Mouse (Mus musculus) thymus, postnatal 0 days (tissue): ENCODE measurements around the gene Ogfod1. TPM values are rescaled to one million over a fixed set of nuclear protein-coding genes. Genes with fewer than 3 reads are reported as not detected.

Experiments used
- DNase-seq: peaks from one replicate; pipeline ENCODE4 v3.0.0-alpha.2; 2015; ENCODE audit warnings: low spot score
- polyA plus RNA-seq: library from polyadenylated mRNA; unstranded; fragments of >200 nt; fragmentation: Nextera tagmentation; extraction: Ambion mirVana; gene quantifications from 2 replicates; pipeline ENCODE4 v1.2.1, GENCODE M21; 2015

Ogfod1 gene
- polyA plus RNA-seq, 1 experiment from 2014 or later = 10.2 TPM

DNA sequence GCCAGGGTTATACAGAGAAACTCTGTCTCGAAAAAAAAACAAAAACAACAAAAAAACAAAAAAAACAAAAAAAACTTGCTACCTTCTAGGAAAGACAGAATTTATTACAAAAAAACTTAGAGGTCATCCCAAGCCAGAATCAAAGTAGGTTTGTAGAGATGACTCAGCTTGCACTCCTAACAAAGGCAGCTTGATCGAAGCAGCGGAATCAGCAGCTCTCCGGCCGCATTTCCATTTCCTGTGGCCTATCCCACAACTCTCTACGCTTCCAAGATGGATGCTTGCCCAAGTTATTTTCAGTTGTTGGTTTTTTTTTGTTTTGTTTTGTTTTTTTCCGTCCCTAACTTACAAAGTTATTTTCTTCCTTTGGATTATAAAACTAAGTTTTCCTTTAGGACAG, 31.8 kb downstream of the Ogfod1 start:
- no peak for DNase-seq

DNA sequence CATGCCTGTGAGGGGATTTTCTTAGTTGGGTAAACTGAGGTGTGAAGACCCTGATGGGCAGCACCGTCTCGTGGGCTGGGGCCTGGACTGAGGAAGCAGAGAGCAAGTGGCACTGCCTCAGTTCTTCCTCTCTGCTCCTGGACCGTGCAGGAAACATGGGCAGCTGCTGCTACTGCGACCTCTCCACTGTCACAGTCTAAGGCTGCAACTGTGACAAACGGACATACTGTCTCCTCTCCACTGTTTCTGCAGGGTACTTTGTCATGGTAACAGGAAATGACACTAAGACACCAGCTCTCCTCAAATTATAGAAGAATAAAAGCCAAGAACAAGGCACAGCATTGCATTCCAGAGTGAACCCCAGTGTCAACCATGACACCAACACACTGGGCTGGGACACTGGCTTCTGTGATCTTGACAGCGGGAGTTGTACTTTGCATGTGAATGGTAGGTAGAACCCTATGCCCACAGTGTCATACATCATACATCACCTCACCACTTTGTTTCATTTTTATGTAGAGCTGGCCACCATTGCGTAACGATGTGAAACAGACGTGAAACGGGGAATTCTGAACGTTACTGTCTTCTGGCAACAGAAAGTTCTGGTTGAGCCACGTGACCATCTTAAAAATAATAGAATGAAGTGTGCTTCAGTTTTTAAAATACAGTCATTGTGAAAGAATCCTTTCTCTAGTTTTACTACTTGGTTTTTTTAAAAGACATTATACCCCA, 39.6 kb downstream of the Ogfod1 start:
- DNase-seq = no peak

- no peak for DNase-seq
Measured at GRCm38 (mm10) chr8:94087964-94088363, 51.0 kb downstream of the Ogfod1 start.

GRCm38 (mm10) chr8:94089715-94090114, 52.7 kb downstream of the Ogfod1 start:
- DNase-seq = no peak

DNA sequence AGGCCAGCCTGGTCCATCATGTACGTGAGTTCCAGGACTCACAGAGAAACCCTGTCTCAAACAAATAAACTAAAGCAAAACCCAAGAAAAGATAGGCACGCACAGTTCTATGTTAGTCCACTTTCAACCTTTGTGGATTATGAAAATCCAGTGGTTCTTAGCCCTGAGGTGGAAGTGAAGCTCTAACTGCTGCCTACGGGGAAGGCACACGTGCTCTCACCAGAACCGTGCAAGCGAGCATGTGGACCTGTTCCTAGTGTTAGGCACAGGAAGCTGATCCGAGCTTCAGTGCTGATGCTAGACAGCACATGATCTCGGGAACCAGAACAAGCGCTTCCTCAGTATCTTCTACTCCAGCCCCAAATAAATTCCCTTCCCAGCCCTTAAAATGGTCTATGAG, 55.9 kb downstream of the Ogfod1 start:
- DNase-seq = no peak

- DNase-seq = no peak
Measured at GRCm38 (mm10) chr8:94094281-94094680, 57.3 kb downstream of the Ogfod1 start.

GRCm38 (mm10) chr8:94098081-94098974, 61.3 kb downstream of the Ogfod1 start, which contains the start of gene Bbs2:
Gene Bbs2, minus strand, starts transcription at chr8:94098928.
- peak; percentile 99 for DNase-seq

DNA sequence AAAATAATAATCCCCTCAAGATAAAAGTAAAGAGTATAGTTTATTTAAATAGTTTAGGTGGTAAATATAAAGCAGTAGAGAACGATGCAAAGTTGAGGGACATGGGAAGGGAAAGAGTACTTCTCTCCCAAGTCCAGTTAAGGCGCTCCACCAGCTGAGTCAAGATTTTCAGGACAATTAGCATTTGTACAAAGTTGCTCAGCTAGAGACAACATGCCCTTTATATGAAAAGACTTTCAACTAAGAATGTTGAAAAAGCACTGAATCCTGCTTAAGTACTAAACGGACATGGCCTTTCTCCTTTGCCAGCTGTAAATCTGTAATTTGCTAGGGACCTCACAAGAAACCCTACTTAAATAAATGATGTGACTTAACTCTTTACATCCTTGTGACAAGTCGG, 62.0 kb downstream of the Ogfod1 start:
- peak; percentile 3 for DNase-seq

DNA sequence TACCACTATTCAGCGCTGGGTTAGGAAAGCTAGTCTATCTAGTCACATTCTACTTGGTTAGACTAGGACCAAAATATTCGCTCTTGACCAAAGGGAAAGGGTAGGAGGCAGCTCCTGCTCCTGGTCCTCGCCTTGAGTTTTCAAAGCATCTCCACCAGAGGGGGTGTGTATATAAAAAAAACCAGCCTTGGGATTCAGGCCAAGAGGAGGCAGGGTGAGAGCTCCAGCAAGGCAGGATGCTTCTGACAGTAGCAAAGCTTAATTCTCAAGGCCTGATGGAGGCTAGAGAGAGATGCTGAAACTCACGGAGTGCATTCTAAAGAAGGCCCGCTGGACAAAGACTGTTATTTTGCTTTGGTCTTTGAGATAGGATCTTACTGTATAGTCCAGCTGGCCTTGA, 67.1 kb downstream of the Ogfod1 start:
- no peak for DNase-seq

- DNase-seq = no peak
Measured at GRCm38 (mm10) chr8:94107871-94108270, 70.9 kb downstream of the Ogfod1 start.

- DNase-seq = no peak
Measured at GRCm38 (mm10) chr8:94109396-94109795, 72.4 kb downstream of the Ogfod1 start.

GRCm38 (mm10) chr8:94109835-94110234, 72.8 kb downstream of the Ogfod1 start:
- no peak for DNase-seq

GRCm38 (mm10) chr8:94110526-94111177, 73.7 kb downstream of the Ogfod1 start:
- DNase-seq = no peak

GRCm38 (mm10) chr8:94113435-94113834, 76.4 kb downstream of the Ogfod1 start:
- DNase-seq = no peak

- no peak for DNase-seq
Measured at GRCm38 (mm10) chr8:94113972-94114371, 77.0 kb downstream of the Ogfod1 start.

Other genes starting within 250 kb of the Ogfod1 start
- gene Gnao1, start 227.2 kb upstream of the Ogfod1 start, polyA plus RNA-seq = 0.60 and 0.63 TPM in 2 replicates
- gene Amfr, start 24.4 kb upstream of the Ogfod1 start, polyA plus RNA-seq = 39.7 and 49.6 TPM in 2 replicates
- gene Nudt21, start 167 bp upstream of the Ogfod1 start, polyA plus RNA-seq = 183 and 192 TPM in 2 replicates
- gene Bbs2, start 61.7 kb downstream of the Ogfod1 start, polyA plus RNA-seq = 7.2 and 9.3 TPM in 2 replicates
- 4.9 and 5.6 TPM in 2 replicates for gene Mt4, start 100.0 kb downstream of the Ogfod1 start, polyA plus RNA-seq
- gene Mt3, start 115.4 kb downstream of the Ogfod1 start, polyA plus RNA-seq = 3.6 and 4.6 TPM in 2 replicates
- gene Mt2, start 135.5 kb downstream of the Ogfod1 start, polyA plus RNA-seq = 44.8 and 45.7 TPM in 2 replicates
- 112 and 124 TPM in 2 replicates for gene Mt1, start 141.9 kb downstream of the Ogfod1 start, polyA plus RNA-seq
- gene Nup93, start 177.4 kb downstream of the Ogfod1 start, polyA plus RNA-seq = 48.3 and 54.2 TPM in 2 replicates